Mouse (Mus musculus) spleen, adult 2 months (tissue): ENCODE data around the gene Tmcc2. TPM values are rescaled to one million over a fixed set of nuclear protein-coding genes. Genes with fewer than 3 reads are reported as not detected.

Experiments used
- DNase-seq, 2 experiments: peaks; one replicate each; pipeline versions ENCODE4 v3.0.0 to v3.0.0-alpha.2; 2012 to 2021; ENCODE audit warnings: low spot score in 2 of 2, low read depth in 1 of 2
- H3K27ac ChIP-seq: fragments of 200-500 bp; 2 replicates; pipeline ENCODE4 v1.5.1; 2012; ENCODE audit warnings: low read length, inconsistent platforms; ENCODE audit not compliant: insufficient read depth
- H3K27me3 ChIP-seq: fragments of 200-500 bp; 2 replicates; pipeline ENCODE4 v1.6.1; 2012; ENCODE audit warnings: mild to moderate bottlenecking, moderate library complexity, low read length, inconsistent platforms; ENCODE audit not compliant: control insufficient read depth, insufficient read depth
- H3K36me3 ChIP-seq: fragments of 200-500 bp; 2 replicates; pipeline ENCODE4 v1.6.1; 2012; ENCODE audit warnings: mild to moderate bottlenecking, low read length, inconsistent platforms; ENCODE audit not compliant: control insufficient read depth, insufficient read depth
- H3K4me1 ChIP-seq: fragments of 200-500 bp; 2 replicates; pipeline ENCODE4 v1.6.1; 2011; ENCODE audit warnings: inconsistent platforms; ENCODE audit not compliant: control insufficient read depth, insufficient read depth, insufficient read length
- H3K4me3 ChIP-seq: fragments of 200-500 bp; 2 replicates; pipeline ENCODE4 v1.5.1; 2011; ENCODE audit warnings: mild to moderate bottlenecking, inconsistent platforms; ENCODE audit not compliant: insufficient read depth, insufficient read length; ENCODE audit errors: extremely low read depth
- CTCF ChIP-seq: fragments of 200-500 bp; IDR thresholded peaks from 2 replicates; pipeline ENCODE4 v1.5.1; 2011; ENCODE audit warnings: mild to moderate bottlenecking, inconsistent platforms; ENCODE audit not compliant: insufficient read depth, insufficient read length, insufficient replicate concordance; ENCODE audit errors: extremely low read depth
- POLR2A ChIP-seq: fragments of 200-500 bp; IDR thresholded peaks from 2 replicates; pipeline ENCODE4 v1.6.1; 2011; ENCODE audit warnings: low read depth, low read length, inconsistent platforms
- WGBS: fragments of 180-500 bp; shearing (Covaris S2); methylation state at CpG from one replicate; pipeline ENCODE4 v1.1.7; 2018; 5-methylcytosine and 5-hydroxymethylcytosine counted together
- polyA plus RNA-seq: library from polyadenylated mRNA; depleted of rRNA; stranded (reverse); fragments of >200 nt; gene quantifications from 2 replicates; pipeline ENCODE4 v1.2.3, GENCODE M21; 2012

Gene Tmcc2
- polyA plus RNA-seq, 1 experiment, result 244 TPM

- no peaks in the 10 kb centered on the region for H3K36me3 ChIP-seq
- H3K27ac ChIP-seq, result peak overlapping the region; percentile 54
- no peak overlapping the region for H3K4me3 ChIP-seq
- no peak for TF ChIP-seq CTCF
- no peak for TF ChIP-seq POLR2A
- no peaks in the 10 kb centered on the region for H3K27me3 ChIP-seq
- WGBS, result 70% methylated on average over 8 of the region's 8 CpGs
- H3K4me1 ChIP-seq, result peaks cover 14% of the 10 kb centered on the region; the same call in 1 of the 2 replicates
- DNase-seq, result no peak
Observed at GRCm38 (mm10) chr1:132371298-132372081, 19.6 kb downstream of the Tmcc2 start.

- no peak for DNase-seq
- H3K36me3 ChIP-seq, result no peaks in the 10 kb centered on the region
- H3K27ac ChIP-seq, result peak overlapping the region; percentile 75
- no peaks in the 10 kb centered on the region for H3K27me3 ChIP-seq
- H3K4me3 ChIP-seq, result no peak overlapping the region
- WGBS, result 49% methylated on average over 9 of the region's 9 CpGs
- peaks cover 14% of the 10 kb centered on the region; the same call in 1 of the 2 replicates for H3K4me1 ChIP-seq
- TF ChIP-seq CTCF (no peak), POLR2A (no peak)
Observed at GRCm38 (mm10) chr1:132370681-132371173, 20.4 kb downstream of the Tmcc2 start.

GRCm38 (mm10) chr1:132367692-132368506, 23.2 kb downstream of the Tmcc2 start:
- no peaks in the 10 kb centered on the region for H3K27me3 ChIP-seq
- WGBS, result 39% methylated on average over 7 of the region's 7 CpGs
- DNase-seq, result peak; percentile 44 to 82
- TF ChIP-seq CTCF (peak; percentile 87; the same call in 1 of the 2 replicates), POLR2A (no peak)
- H3K4me1 ChIP-seq, result peaks cover 10% of the 10 kb centered on the region; the same call in 1 of the 2 replicates
- H3K4me3 ChIP-seq, result no peak overlapping the region
- no peaks in the 10 kb centered on the region for H3K36me3 ChIP-seq
- peak overlapping the region; percentile 34; the same call in 1 of the 2 replicates for H3K27ac ChIP-seq

GRCm38 (mm10) chr1:132366937-132367336, 24.1 kb downstream of the Tmcc2 start:
- Histone ChIP-seq H3K27me3 (no peaks in the 10 kb centered on the region), H3K36me3 (no peaks in the 10 kb centered on the region), H3K4me3 (peak overlapping the region; percentile 5), H3K4me1 (peaks cover 10% of the 10 kb centered on the region; the same call in 1 of the 2 replicates), H3K27ac (peak overlapping the region; percentile 34; the same call in 1 of the 2 replicates)
- no peak for DNase-seq
- TF ChIP-seq POLR2A, result no peak
- TF ChIP-seq CTCF, result no peak
- WGBS, result 98% methylated on average over 6 of the region's 6 CpGs

GRCm38 (mm10) chr1:132366235-132366634, 24.8 kb downstream of the Tmcc2 start:
- Histone ChIP-seq H3K4me3 (no peak overlapping the region), H3K27ac (no peak overlapping the region), H3K36me3 (no peaks in the 10 kb centered on the region)

GRCm38 (mm10) chr1:132365645-132366044, 25.4 kb downstream of the Tmcc2 start:
- Histone ChIP-seq H3K36me3 (no peaks in the 10 kb centered on the region), H3K27me3 (no peaks in the 10 kb centered on the region), H3K4me1 (peaks cover 8% of the 10 kb centered on the region; the same call in 1 of the 2 replicates), H3K27ac (no peak overlapping the region), H3K4me3 (no peak overlapping the region)
- TF ChIP-seq CTCF (no peak), POLR2A (no peak)
- 89% methylated on average over 4 of the region's 4 CpGs for WGBS
- DNase-seq, result no peak

More at GRCm38 (mm10) chr1:132366235-132366634, 24.8 kb downstream of the Tmcc2 start:
- Histone ChIP-seq H3K4me1 (peaks cover 10% of the 10 kb centered on the region; the same call in 1 of the 2 replicates), H3K27me3 (no peaks in the 10 kb centered on the region)
- DNase-seq, result no peak
- TF ChIP-seq CTCF (no peak), POLR2A (no peak)
- WGBS, result 87% methylated on average over 8 of the region's 8 CpGs
